20 mouse cellular contexts compared by ENCODE assay signal in genomic region chr11:68641361-68641760, GRCm38 (mm10). TPM values are rescaled to one million over a fixed set of nuclear protein-coding genes. Genes with fewer than 3 reads are reported as not detected.
DNase-seq lines count a peak whose midpoint lies in the region; ATAC-seq lines count a peak whose summit lies in the region.
"Had no signal": no experiment of that assay in that cellular context is flagged by ENCODE, and none has a peak within 500 bp of the region (broad histone marks: within the 10 kb centered on the region; RNA-seq: fewer than 3 reads in every experiment).

No protein-coding gene starts in this region.

- no peak for ATAC-seq in inflammation-experienced regulatory T-cells, adult 6 months
- ATAC-seq: CD4-positive, CD25-positive, alpha-beta regulatory T cell, adult 4 months; forebrain, embryonic 13.5 days; forebrain, embryonic 15.5 days; forebrain, postnatal 0 days had no signal

- peak; percentile 9 to 25 for DNase-seq in adrenal gland, postnatal 36 days
- no peak for DNase-seq in adrenal gland, postnatal 25 days
- peak; percentile 24 for DNase-seq in lung, postnatal 36 days
- DNase-seq in lung, adult 18-20 months: no peak
- peak; percentile 81 for DNase-seq in NIH3T3 (ENCODE audit: low read depth)
- no peak for DNase-seq in frontal cortex, postnatal 14 days (ENCODE audit: low spot score in 2 of 2)
- DNase-seq: adrenal gland, postnatal 14 days; B cell, adult 2 months; cerebellum, adult 11-12 months; cerebellum, adult 2 months; cerebellum, adult 9-10 months; cerebellum, postnatal 10 days; cerebellum, postnatal 25 days; forebrain, postnatal 0 days had no signal

RNA-seq across cellular contexts. Expression of gene Myh10, which starts 50.0 kb away (rescaled TPM):
- 10 to 100 TPM; 33.8 to 35.6 TPM for total RNA-seq in adrenal gland, postnatal 36 days (2021)
- total RNA-seq in adrenal gland, postnatal 25 days (2021): 31.8 and 32.4 TPM in 2 replicates
- polyA plus RNA-seq in inflammation-experienced regulatory T-cells, adult 6 months (2017; shearing (Covaris generic)): 1 to 10 TPM; 1.4 to 6.1 (median 2.7) TPM

RNA-seq across cellular contexts. Expression of gene Ccdc42, which starts 54.5 kb away (rescaled TPM):
- total RNA-seq in adrenal gland, postnatal 36 days (2021): not detected
- total RNA-seq in adrenal gland, postnatal 25 days (2021): not detected in 2 replicates
- polyA plus RNA-seq in inflammation-experienced regulatory T-cells, adult 6 months (2017; shearing (Covaris generic)): not detected
- total RNA-seq: adrenal gland, postnatal 14 days; CH12.LX; G1E had no signal
- polyA plus RNA-seq: CD4-positive, CD25-positive, alpha-beta regulatory T cell, adult 4 months; forebrain, embryonic 13.5 days; G1E had no signal

Comparison
In these comparisons a context has a peak if more than half of its experiments do, and no peak if none do; other contexts are left out.
1. DNase-seq: peak in adrenal gland, postnatal 36 days (2 of 2), lung, postnatal 36 days (single experiment) and NIH3T3 (single experiment); none in adrenal gland, postnatal 25 days (single experiment), lung, adult 18-20 months (0 of 2) and frontal cortex, postnatal 14 days (0 of 2).